Mouse (Mus musculus) CD8-positive naive resting alpha-beta T cell, adult 2 months (primary cell): Measurements from ENCODE around the gene Casp3.

Source experiments
- DNase-seq, 2 experiments: peaks; one replicate each; pipeline ENCODE4 v3.0.0; 2022; ENCODE audit warnings: low read depth in 2 of 2, low spot score in 2 of 2

Casp3 gene

GRCm38 (mm10) chr8:46603587-46603986 is 13.5 kb upstream of the Casp3 start:
- no peak for DNase-seq

GRCm38 (mm10) chr8:46606930-46607329 is 10.2 kb upstream of the Casp3 start:
- no peak for DNase-seq

GRCm38 (mm10) chr8:46611557-46611956 is 5.5 kb upstream of the Casp3 start:
- no peak for DNase-seq

GRCm38 (mm10) chr8:46612913-46613312 is 4.2 kb upstream of the Casp3 start:
- DNase-seq: no peak

- no peak for DNase-seq
Measured at GRCm38 (mm10) chr8:46613377-46613776, 3.7 kb upstream of the Casp3 start.

- DNase-seq: no peak
Measured at GRCm38 (mm10) chr8:46615936-46616335, 1.2 kb upstream of the Casp3 start.

GRCm38 (mm10) chr8:46617690-46618620 is 864 bp downstream of the Casp3 start:
- peak; percentile 1 to 15 for DNase-seq

GRCm38 (mm10) chr8:46618639-46619320 is 1.7 kb downstream of the Casp3 start:
- no peak for DNase-seq

- DNase-seq: no peak
Measured at GRCm38 (mm10) chr8:46622446-46623270, 5.6 kb downstream of the Casp3 start.

- DNase-seq: no peak
Measured at GRCm38 (mm10) chr8:46625166-46625565, 8.1 kb downstream of the Casp3 start.

- no peak for DNase-seq
Measured at GRCm38 (mm10) chr8:46626642-46627041, 9.6 kb downstream of the Casp3 start.

- DNase-seq: no peak
Measured at GRCm38 (mm10) chr8:46627881-46628280, 10.8 kb downstream of the Casp3 start.

GRCm38 (mm10) chr8:46628645-46629044 is 11.6 kb downstream of the Casp3 start:
- DNase-seq: no peak

GRCm38 (mm10) chr8:46630422-46630821 is 13.3 kb downstream of the Casp3 start:
- DNase-seq: no peak

- DNase-seq: no peak
Measured at GRCm38 (mm10) chr8:46630932-46631331, 13.8 kb downstream of the Casp3 start.

- no peak for DNase-seq
Measured at GRCm38 (mm10) chr8:46639010-46639571, 22.0 kb downstream of the Casp3 start.

GRCm38 (mm10) chr8:46639852-46640251 is 22.8 kb downstream of the Casp3 start:
- no peak for DNase-seq

GRCm38 (mm10) chr8:46641272-46641671 is 24.2 kb downstream of the Casp3 start:
- no peak for DNase-seq

- DNase-seq: no peak
Measured at GRCm38 (mm10) chr8:46648421-46648820, 31.3 kb downstream of the Casp3 start.

- DNase-seq: no peak
Measured at GRCm38 (mm10) chr8:46651872-46652271, 34.8 kb downstream of the Casp3 start.

GRCm38 (mm10) chr8:46655919-46656318 is 38.8 kb downstream of the Casp3 start:
- DNase-seq: no peak
